Mouse (Mus musculus): Measurements from ENCODE around the gene Ccdc157. TPM values are rescaled to one million over a fixed set of nuclear protein-coding genes. Genes with fewer than 3 reads are reported as not detected.
A peak's percentile ranks its signal among the peaks of the same experiment; 100 is the strongest.

The Ccdc157 gene
- polyA plus RNA-seq (2015; fragmentation: Nextera tagmentation; extraction: Ambion mirVana) = 7.3 and 8.2 TPM in 2 replicates

DNA sequence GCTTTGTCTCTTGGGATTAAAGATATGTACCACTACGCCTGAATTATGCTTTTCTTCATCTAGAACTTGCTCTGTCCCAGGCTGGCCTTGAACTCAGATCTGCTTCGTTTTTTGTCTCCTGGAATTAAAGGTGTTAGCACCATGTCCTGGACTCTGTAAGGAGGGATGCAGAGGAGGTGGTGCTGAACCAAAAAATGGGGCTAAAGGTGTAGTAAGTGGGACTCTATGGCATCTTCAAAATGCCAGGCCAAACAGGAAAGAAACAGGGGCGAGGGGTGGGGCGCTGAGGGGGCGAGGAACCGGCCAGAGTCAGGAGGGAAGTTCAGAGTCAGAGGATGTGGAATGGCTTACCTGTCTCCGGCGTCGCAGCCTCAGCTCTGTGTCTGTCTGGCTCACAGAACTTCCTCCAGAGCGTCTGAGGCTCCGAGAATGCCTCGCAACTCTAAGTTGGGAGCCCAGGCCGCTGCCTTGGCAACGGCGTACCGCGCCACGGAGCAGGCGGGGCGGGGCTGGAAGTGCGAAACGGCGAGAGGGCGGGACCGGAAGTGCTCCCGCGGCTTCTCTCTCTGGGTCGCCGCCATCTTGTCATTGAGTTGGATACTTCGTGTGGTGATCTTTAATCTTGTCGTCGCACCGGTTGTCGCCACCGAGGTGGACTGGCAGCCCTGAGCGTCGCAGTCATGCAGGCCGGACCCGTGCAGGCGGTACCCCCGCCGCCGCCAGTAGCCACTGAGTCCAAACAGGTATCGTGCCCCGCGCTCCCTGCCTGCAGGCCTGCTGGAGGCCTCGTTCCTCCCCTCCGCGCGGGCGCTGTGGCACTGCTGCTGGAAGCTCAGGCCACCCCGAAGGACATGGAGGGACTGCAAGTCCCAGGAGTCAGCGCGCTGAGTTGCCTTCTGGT, at the start of gene Ccdc157, which contains the start of gene Sf3a1:
Gene Ccdc157, minus strand, starts transcription at position 486 of the 901 bp plus-strand sequence.
Gene Sf3a1, plus strand, starts transcription at position 543 of the 901 bp plus-strand sequence.
- Histone ChIP-seq H3K36me3 (ENCODE audit: insufficient read depth, low read length) (no peaks in the 10 kb centered on the region; the same call in 1 of the 2 replicates), H3K9ac (replicated peaks; ENCODE audit: low read depth) (peak within 1 kb of the TSS; percentile 55), H3K4me3 (ENCODE audit: low read depth, low read length) (peak within 1 kb of the TSS; percentile 59), H3K27me3 (replicated peaks; ENCODE audit: insufficient read depth, low read length) (no peaks in the 10 kb centered on the region), H3K4me2 (replicated peaks; ENCODE audit: low read depth, low read length) (peak within 1 kb of the TSS; percentile 81), H3K9me3 (ENCODE audit: low read length) (no peaks in the 10 kb centered on the region), H3K27ac (ENCODE audit: low read length) (peak within 1 kb of the TSS; percentile 81), H3K4me1 (ENCODE audit: insufficient read depth, low read depth, low read length) (peaks cover 11% of the 10 kb centered on the region; the same call in 1 of the 2 replicates)
- TF ChIP-seq CTCF (IDR thresholded peaks at IDR 0.05) = no peak
- TF ChIP-seq EP300 (IDR thresholded peaks at IDR 0.05) = no peak
- 2% methylated on average over 52 of the region's 54 CpGs for WGBS
- DNase-seq (ENCODE audit: low spot score) (peak; percentile 97), ATAC-seq (peak; percentile 99)

DNA sequence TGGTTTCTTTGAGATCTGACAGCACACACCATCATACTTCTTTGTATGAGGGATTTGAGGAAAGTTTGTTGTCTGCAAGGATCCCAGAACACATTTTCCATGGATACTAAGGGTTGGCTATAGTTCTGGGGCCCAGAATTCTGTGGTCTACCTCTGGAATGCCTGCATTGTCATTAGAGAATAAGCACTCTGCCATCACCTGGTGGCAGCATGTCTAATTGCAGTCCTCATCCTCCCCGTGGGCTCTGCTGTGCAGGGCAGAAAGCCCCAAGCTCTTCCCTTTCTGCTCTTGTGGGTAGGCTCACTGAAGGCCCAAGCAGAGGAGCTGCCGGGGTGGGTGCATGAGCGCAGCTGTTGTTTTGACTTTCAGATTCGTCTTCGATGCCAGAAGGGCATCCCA, 49.5 kb upstream of the Ccdc157 start:
- no peak for ATAC-seq
- no peak overlapping the region for H3K4me3 ChIP-seq (ENCODE audit: low read depth, low read length)
- TF ChIP-seq CTCF (IDR thresholded peaks at IDR 0.05) (peak; percentile 77), EP300 (IDR thresholded peaks at IDR 0.05) (no peak)
- peaks cover 7% of the 10 kb centered on the region; the same call in 1 of the 2 replicates for H3K4me1 ChIP-seq (ENCODE audit: insufficient read depth, low read depth, low read length)
- H3K36me3 ChIP-seq (ENCODE audit: insufficient read depth, low read length) = peaks cover 29% of the 10 kb centered on the region
- H3K27ac ChIP-seq (ENCODE audit: low read length) = no peak overlapping the region
- no peak overlapping the region for H3K9ac ChIP-seq (replicated peaks; ENCODE audit: low read depth)
- H3K27me3 ChIP-seq (replicated peaks; ENCODE audit: insufficient read depth, low read length) = no peaks in the 10 kb centered on the region
- DNase-seq (ENCODE audit: low spot score) = peak; percentile 63
- no peaks in the 10 kb centered on the region for H3K9me3 ChIP-seq (ENCODE audit: low read length)
- no peak overlapping the region for H3K4me2 ChIP-seq (replicated peaks; ENCODE audit: low read depth, low read length)
- WGBS = 78% methylated on average over 5 of the region's 5 CpGs

DNA sequence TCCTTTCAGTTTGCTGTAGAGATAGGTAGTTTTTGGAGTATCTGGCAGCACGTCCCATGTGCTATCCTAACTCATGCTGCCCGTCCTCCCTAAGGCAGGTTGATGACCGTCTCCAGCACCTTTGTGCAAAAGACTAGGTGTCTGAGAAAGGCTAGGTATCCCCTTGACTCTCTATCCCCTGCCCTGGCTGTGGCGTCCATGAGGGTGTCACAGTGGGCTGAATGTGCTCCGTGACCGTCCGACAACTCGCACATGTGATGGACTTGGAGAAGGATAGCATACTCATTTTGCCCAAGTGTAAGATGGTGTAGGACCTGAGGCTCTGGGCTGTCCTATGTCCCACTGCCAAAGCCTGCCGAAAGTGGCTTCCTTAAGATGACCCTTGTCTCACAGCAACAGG, 47.6 kb upstream of the Ccdc157 start:
- H3K9ac ChIP-seq (replicated peaks; ENCODE audit: low read depth) = no peak overlapping the region
- H3K4me3 ChIP-seq (ENCODE audit: low read depth, low read length) = no peak overlapping the region
- H3K27me3 ChIP-seq (replicated peaks; ENCODE audit: insufficient read depth, low read length) = no peaks in the 10 kb centered on the region
- H3K36me3 ChIP-seq (ENCODE audit: insufficient read depth, low read length) = peaks cover 19% of the 10 kb centered on the region
- H3K4me1 ChIP-seq (ENCODE audit: insufficient read depth, low read depth, low read length) = peaks cover 10% of the 10 kb centered on the region; the same call in 1 of the 2 replicates
- H3K4me2 ChIP-seq (replicated peaks; ENCODE audit: low read depth, low read length) = no peak overlapping the region
- ATAC-seq (no peak), DNase-seq (ENCODE audit: low spot score) (no peak)
- WGBS = 89% methylated on average over 9 of the region's 9 CpGs
- TF ChIP-seq EP300 (IDR thresholded peaks at IDR 0.05) (no peak), CTCF (IDR thresholded peaks at IDR 0.05) (no peak)
- H3K9me3 ChIP-seq (ENCODE audit: low read length) = no peaks in the 10 kb centered on the region
- H3K27ac ChIP-seq (ENCODE audit: low read length) = no peak overlapping the region

DNA sequence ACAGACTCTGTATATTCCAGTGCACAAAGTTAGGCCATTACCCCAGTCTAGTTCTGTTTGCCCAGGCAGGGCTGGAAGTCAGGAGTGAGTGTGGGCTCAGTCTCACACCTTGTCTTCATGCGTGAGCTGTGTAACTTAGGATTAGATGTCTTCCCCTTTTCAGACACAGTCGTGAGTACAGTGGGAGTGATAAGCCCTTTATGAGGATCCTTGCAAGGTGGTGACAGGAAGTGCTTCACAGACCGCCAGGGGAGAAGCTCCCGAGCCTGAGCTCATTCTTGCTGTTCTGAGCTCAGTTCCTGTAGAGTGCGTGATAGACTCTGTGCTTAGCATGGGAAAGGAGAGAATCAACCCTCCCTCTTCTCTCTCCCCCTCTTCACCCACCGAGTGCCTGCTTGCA, 46.5 kb upstream of the Ccdc157 start:
- no peak for TF ChIP-seq EP300 (IDR thresholded peaks at IDR 0.05)
- TF ChIP-seq CTCF (IDR thresholded peaks at IDR 0.05) = no peak; the same call in 1 of the 2 replicates
- H3K4me2 ChIP-seq (replicated peaks; ENCODE audit: low read depth, low read length) = no peak overlapping the region
- ATAC-seq (no peak), DNase-seq (ENCODE audit: low spot score) (no peak)
- no peak overlapping the region for H3K9ac ChIP-seq (replicated peaks; ENCODE audit: low read depth)
- H3K36me3 ChIP-seq (ENCODE audit: insufficient read depth, low read length) = peaks cover 8% of the 10 kb centered on the region
- peak overlapping the region; percentile 87 for H3K27ac ChIP-seq (ENCODE audit: low read length)
- no peaks in the 10 kb centered on the region for H3K9me3 ChIP-seq (ENCODE audit: low read length)
- peaks cover 13% of the 10 kb centered on the region; the same call in 1 of the 2 replicates for H3K4me1 ChIP-seq (ENCODE audit: insufficient read depth, low read depth, low read length)
- 41% methylated on average over 6 of the region's 6 CpGs for WGBS
- no peaks in the 10 kb centered on the region for H3K27me3 ChIP-seq (replicated peaks; ENCODE audit: insufficient read depth, low read length)
- H3K4me3 ChIP-seq (ENCODE audit: low read depth, low read length) = no peak overlapping the region

DNA sequence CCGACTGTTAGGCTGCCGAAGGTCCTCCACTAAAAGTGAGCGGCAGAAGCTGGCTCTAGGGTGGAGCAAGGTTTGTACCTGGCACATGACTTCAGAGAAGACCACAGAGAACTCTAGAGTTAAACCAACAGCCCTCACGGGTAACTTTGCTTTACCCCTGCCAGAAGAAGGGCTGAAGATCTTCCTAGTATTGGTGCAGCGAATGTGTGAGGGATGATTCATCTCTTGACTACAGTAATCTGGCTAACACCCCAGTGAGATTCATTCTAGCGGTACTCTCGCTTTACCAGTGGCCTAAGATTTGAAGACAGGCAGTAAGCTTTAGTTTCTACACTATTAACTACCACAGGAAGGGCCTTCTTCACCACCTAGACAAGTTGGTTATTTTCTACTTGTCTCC, 45.9 kb upstream of the Ccdc157 start:
- Histone ChIP-seq H3K9me3 (ENCODE audit: low read length) (no peaks in the 10 kb centered on the region), H3K27ac (ENCODE audit: low read length) (peak overlapping the region; percentile 87), H3K4me2 (replicated peaks; ENCODE audit: low read depth, low read length) (no peak overlapping the region), H3K27me3 (replicated peaks; ENCODE audit: insufficient read depth, low read length) (no peaks in the 10 kb centered on the region), H3K36me3 (ENCODE audit: insufficient read depth, low read length) (peaks cover 8% of the 10 kb centered on the region), H3K4me1 (ENCODE audit: insufficient read depth, low read depth, low read length) (peaks cover 13% of the 10 kb centered on the region; the same call in 1 of the 2 replicates), H3K4me3 (ENCODE audit: low read depth, low read length) (no peak overlapping the region), H3K9ac (replicated peaks; ENCODE audit: low read depth) (no peak overlapping the region)
- TF ChIP-seq CTCF (IDR thresholded peaks at IDR 0.05) (no peak), EP300 (IDR thresholded peaks at IDR 0.05) (no peak)
- ATAC-seq = no peak
- no peak for DNase-seq (ENCODE audit: low spot score)
- WGBS = 62% methylated on average over 7 of the region's 7 CpGs

DNA sequence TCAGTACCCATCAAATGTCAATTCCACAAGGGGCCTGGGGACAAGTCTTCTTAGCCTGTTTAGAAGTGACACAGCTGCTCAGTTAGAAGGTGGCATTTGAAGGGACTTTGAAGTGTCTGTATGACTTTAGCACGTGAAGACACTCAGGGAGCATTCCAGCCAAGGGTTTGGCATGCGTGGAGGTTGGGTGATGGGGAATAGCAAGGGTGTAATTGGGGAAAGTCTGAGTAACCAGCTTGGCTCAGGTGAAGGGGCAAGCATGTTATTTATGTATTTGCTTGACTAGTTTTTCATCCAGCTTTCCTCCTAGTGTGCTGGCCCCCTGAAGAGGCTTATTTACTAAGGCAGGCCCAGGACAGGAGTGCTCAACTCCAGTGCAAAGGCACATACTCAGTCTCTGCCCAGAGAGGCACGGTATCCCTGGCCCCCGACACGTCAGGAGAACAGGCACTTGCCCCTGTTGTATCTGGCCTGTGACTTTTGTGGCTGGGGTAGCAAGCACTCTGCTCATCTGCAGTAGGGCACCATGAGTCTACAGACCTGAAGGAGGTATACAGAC, 45.1 kb upstream of the Ccdc157 start:
- peak; percentile 90 for ATAC-seq
- H3K4me3 ChIP-seq (ENCODE audit: low read depth, low read length) = no peak overlapping the region
- TF ChIP-seq CTCF (IDR thresholded peaks at IDR 0.05) (no peak), EP300 (IDR thresholded peaks at IDR 0.05) (peak; percentile 94)
- H3K9ac ChIP-seq (replicated peaks; ENCODE audit: low read depth) = 0 out of 2 replicates have a peak overlapping the region, but pooled peaks have one; percentile 6
- H3K4me2 ChIP-seq (replicated peaks; ENCODE audit: low read depth, low read length) = no peak overlapping the region
- DNase-seq (ENCODE audit: low spot score) = peak; percentile 87
- H3K36me3 ChIP-seq (ENCODE audit: insufficient read depth, low read length) = peaks cover 8% of the 10 kb centered on the region
- 45% methylated on average over 5 of the region's 5 CpGs for WGBS
- H3K27me3 ChIP-seq (replicated peaks; ENCODE audit: insufficient read depth, low read length) = no peaks in the 10 kb centered on the region
- peaks cover 13% of the 10 kb centered on the region; the same call in 1 of the 2 replicates for H3K4me1 ChIP-seq (ENCODE audit: insufficient read depth, low read depth, low read length)
- no peaks in the 10 kb centered on the region for H3K9me3 ChIP-seq (ENCODE audit: low read length)
- peak overlapping the region; percentile 87 for H3K27ac ChIP-seq (ENCODE audit: low read length)
